Mouse (Mus musculus) limb, embryonic 14.5 days (tissue): Measurements from ENCODE around the gene Ifitm2. TPM values are rescaled to one million over a fixed set of nuclear protein-coding genes. Genes with fewer than 3 reads are reported as not detected.

ENCODE experiments used
- ATAC-seq: fragments of 200-750 bp; cut with Nextera tagmentation; 2 replicates; pipeline ENCODE4 v1.8.0; 2017; ENCODE audit warnings: low read depth, moderate number of reproducible peaks, moderate TSS enrichment; ENCODE audit not compliant: low FRiP score
- DNase-seq: peaks from one replicate; pipeline ENCODE4 v3.0.0-alpha.2; 2015; ENCODE audit warnings: low spot score
- H3K27ac ChIP-seq: fragments of 300-500 bp; sonication (generic); replicated peaks from 2 replicates; pipeline ENCODE4 v1.5.1; 2014; ENCODE audit warnings: low read depth, mild to moderate bottlenecking, low read length, moderate library complexity, mixed read lengths
- H3K27me3 ChIP-seq: fragments of 300-500 bp; sonication (generic); 2 replicates; pipeline ENCODE4 v1.6.1; 2014; ENCODE audit warnings: low read length, mixed read lengths; ENCODE audit not compliant: control insufficient read depth, insufficient read depth
- H3K36me3 ChIP-seq: fragments of 300-500 bp; sonication (generic); 2 replicates; pipeline ENCODE4 v1.6.1; 2014; ENCODE audit warnings: mild to moderate bottlenecking, low read length, moderate library complexity, mixed read lengths; ENCODE audit not compliant: control insufficient read depth, insufficient read depth
- H3K4me1 ChIP-seq: fragments of 300-500 bp; sonication (generic); 2 replicates; pipeline ENCODE4 v1.6.1; 2014; ENCODE audit warnings: antibody characterized with exemption, low read length, mixed read lengths; ENCODE audit not compliant: control insufficient read depth, insufficient read depth
- H3K4me2 ChIP-seq: fragments of 300-500 bp; sonication (generic); replicated peaks from 2 replicates; pipeline ENCODE4 v1.6.1; 2014; ENCODE audit warnings: low read depth, mild to moderate bottlenecking, low read length, moderate library complexity; ENCODE audit not compliant: severe bottlenecking
- H3K4me3 ChIP-seq: fragments of 300-500 bp; sonication (generic); replicated peaks from 2 replicates; pipeline ENCODE4 v1.5.1; 2014; ENCODE audit warnings: low read length
- H3K9ac ChIP-seq: fragments of 300-500 bp; sonication (generic); 2 replicates; pipeline ENCODE4 v1.6.1; 2014; ENCODE audit warnings: mild to moderate bottlenecking, low read depth, low read length, moderate library complexity; ENCODE audit not compliant: severe bottlenecking
- H3K9me3 ChIP-seq: fragments of 300-500 bp; sonication (generic); 2 replicates; pipeline ENCODE4 v1.6.1; 2016; ENCODE audit warnings: low read length; ENCODE audit not compliant: control insufficient read depth
- POLR2A ChIP-seq: fragments of 200-500 bp; IDR thresholded peaks from 2 replicates; pipeline ENCODE4 v1.8.0; 2012; ENCODE audit warnings: inconsistent platforms, mild to moderate bottlenecking, moderate library complexity, borderline replicate concordance; ENCODE audit not compliant: insufficient read depth, insufficient read length; ENCODE audit errors: extremely low read depth
- WGBS: fragments of 180-500 bp; shearing (Covaris S2); extraction: QIAGEN DNeasy Blood & Tissue Kit; methylation state at CpG from one replicate; pipeline ENCODE4 v1.1.7; 2014; 5-methylcytosine and 5-hydroxymethylcytosine counted together
- polyA plus RNA-seq, 2 experiments: library from polyadenylated mRNA; depleted of rRNA in 1 of 2; stranded (reverse) in 1 of 2; unstranded in 1 of 2; fragments of >200 nt; fragmentation: Nextera tagmentation in 1 of 2; extraction: Ambion mirVana in 1 of 2; gene quantifications; 2 replicates each; pipeline versions ENCODE4 v1.2.1 to v1.2.3; 2012 to 2014

The Ifitm2 gene
- polyA plus RNA-seq, 2 experiments: 1,234 to 1,827 TPM

DNA sequence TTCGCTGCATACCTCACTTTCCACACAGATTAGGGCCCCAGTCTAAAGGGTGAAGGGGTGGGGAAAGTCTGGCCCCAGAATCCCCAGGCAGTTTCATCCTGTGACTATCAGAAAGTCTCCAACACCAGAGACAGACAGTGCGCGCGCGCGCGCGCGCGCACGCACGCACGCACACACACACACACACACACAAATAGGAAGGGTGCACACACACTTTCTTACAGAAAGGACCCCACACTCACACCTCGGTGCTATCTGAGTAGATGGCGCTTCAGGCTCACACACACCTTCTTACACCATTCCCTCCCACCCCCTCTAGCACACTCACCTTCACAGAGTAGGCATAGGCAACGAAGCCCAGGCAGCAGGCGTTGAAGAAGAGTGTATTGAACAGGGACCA, 445 bp downstream of the Ifitm2 start:
- ATAC-seq (peak; percentile 7), DNase-seq (no peak)
- WGBS: 8% methylated on average over 17 of the region's 17 CpGs
- Histone ChIP-seq H3K27me3 (no peaks in the 10 kb centered on the region), H3K27ac (peak overlapping the region; percentile 97), H3K4me1 (peaks cover 56% of the 10 kb centered on the region), H3K4me2 (peak overlapping the region; percentile 86), H3K4me3 (peak overlapping the region; percentile 67), H3K36me3 (peaks cover 12% of the 10 kb centered on the region), H3K9ac (peak overlapping the region; percentile 72), H3K9me3 (no peaks in the 10 kb centered on the region)
- no peak for TF ChIP-seq POLR2A

DNA sequence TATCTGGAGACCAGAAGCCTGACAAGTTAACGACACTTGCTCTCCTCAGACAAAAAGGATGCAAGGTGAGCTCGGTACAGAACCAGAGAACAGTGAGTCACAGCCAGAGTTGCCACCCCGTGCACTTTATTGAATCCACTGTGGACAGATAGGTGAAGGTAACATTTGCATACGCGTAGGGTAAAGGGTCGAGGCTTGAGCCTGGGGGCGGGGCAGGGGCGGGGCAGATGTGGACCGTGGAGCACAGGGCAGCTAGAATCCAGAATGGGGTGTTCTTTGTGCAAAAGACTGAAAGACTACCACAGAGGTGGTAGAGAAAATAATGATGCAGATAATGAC, 1.1 kb downstream of the Ifitm2 start:
- 5% methylated on average over 9 of the region's 9 CpGs for WGBS
- no peak for DNase-seq
- peaks cover 61% of the 10 kb centered on the region for H3K4me1 ChIP-seq
- peak overlapping the region; percentile 72 for H3K9ac ChIP-seq
- TF ChIP-seq POLR2A: no peak
- H3K4me3 ChIP-seq: peak overlapping the region; percentile 67
- no peaks in the 10 kb centered on the region for H3K9me3 ChIP-seq
- H3K4me2 ChIP-seq: peak overlapping the region; percentile 86
- ATAC-seq: no peak
- no peaks in the 10 kb centered on the region for H3K27me3 ChIP-seq
- 0 out of 2 replicates have a peak overlapping the region, but pooled peaks have one; percentile 26 for H3K27ac ChIP-seq
- peaks cover 19% of the 10 kb centered on the region for H3K36me3 ChIP-seq

DNA sequence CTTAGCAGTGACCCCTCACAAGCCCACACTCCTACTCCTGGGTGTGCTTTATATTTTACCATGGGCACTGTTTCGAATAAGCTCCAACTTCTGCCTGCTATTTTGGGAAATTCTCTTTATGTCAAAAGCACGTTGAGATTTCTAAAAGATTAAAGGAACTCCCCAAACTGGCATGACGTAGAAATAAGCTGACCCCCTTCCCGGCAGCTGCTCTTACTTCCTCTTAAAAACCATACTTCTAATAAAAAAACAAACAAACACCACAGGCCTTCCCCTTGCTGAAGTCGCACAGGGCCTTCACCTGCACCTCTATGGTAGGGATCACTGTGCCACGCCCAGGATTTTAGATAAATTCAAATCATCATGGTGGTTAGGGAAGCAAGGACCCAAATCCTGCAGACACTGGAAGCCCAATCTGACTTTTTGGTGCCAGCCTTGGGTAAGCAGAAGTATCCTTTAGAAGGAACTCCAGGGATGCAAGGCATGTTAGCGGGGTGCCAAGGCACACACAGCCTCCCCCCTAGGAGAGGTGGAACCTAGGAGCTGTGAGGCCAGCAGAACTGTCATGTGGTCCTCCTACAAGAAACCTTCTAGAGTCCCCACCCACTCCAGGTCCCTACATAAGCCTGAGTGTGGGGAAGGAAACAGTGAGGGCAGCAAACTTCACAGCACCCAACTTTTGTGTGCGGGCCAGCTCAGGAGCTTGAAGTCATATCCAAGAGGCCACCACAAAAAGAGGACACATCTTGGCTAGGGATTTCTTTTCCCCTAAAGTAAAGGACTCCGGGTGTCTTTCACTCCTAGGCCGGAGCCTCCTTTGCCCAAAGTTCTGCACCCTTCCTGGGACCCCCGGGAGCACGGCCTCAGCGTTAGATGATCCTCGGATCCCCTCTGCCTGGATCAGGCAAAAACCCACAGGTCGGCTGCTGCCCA, 1.7 kb downstream of the Ifitm2 start:
- DNase-seq: no peak
- peaks cover 61% of the 10 kb centered on the region for H3K4me1 ChIP-seq
- H3K4me3 ChIP-seq: peak overlapping the region; percentile 67
- WGBS: 45% methylated on average over 15 of the region's 15 CpGs
- no peak for TF ChIP-seq POLR2A
- peaks cover 25% of the 10 kb centered on the region for H3K36me3 ChIP-seq
- H3K27ac ChIP-seq: 0 out of 2 replicates have a peak overlapping the region, but pooled peaks have one; percentile 26
- H3K9me3 ChIP-seq: no peaks in the 10 kb centered on the region
- ATAC-seq: no peak
- H3K27me3 ChIP-seq: no peaks in the 10 kb centered on the region
- peak overlapping the region; percentile 72 for H3K9ac ChIP-seq
- H3K4me2 ChIP-seq: peak overlapping the region; percentile 86

DNA sequence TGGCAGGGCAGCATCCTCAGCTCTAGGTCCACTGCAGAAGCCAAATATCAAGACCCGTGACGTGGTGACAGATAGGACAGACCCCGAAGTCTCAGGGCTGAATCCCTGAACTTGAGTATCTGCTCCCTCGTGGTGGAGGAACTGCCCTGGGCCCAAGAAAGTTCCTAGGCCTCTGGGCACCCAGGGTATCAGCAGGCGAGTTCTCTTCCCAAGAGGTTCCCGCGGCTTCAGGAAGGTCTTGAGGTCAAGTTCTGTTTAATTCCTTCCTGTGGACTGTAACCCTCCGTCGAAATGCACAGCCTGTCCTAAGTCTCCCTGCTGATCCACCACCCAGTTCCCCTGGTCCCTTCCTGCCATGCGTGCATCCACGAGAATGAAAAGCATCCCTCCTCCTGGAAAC, 2.7 kb downstream of the Ifitm2 start:
- peaks cover 61% of the 10 kb centered on the region for H3K4me1 ChIP-seq
- H3K4me2 ChIP-seq: peak overlapping the region; percentile 86
- H3K36me3 ChIP-seq: peaks cover 34% of the 10 kb centered on the region
- no peak for ATAC-seq
- no peak overlapping the region for H3K27ac ChIP-seq
- no peak overlapping the region for H3K9ac ChIP-seq
- no peaks in the 10 kb centered on the region for H3K9me3 ChIP-seq
- DNase-seq: no peak
- no peak for TF ChIP-seq POLR2A
- no peak overlapping the region for H3K4me3 ChIP-seq
- no peaks in the 10 kb centered on the region for H3K27me3 ChIP-seq
- 80% methylated on average over 11 of the region's 11 CpGs for WGBS

DNA sequence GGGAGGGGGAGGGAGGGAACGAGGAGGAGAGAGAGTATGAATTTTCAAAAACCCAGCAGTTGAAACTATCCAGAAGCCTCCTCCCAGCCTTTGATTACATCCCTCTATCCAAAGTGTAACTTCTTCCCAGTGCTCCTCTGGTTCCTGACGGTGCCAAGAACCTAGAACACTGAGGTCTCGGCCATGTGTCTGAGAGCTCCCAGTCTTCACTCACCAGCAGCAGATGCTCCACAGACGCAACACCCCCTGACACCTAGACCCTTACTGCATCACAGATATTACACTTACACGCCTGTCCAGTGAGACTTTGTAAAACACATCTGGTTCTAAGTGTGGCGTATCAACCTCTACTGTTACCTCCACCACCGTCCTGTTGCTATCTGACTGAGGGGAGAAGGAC, 3.3 kb downstream of the Ifitm2 start:
- H3K4me2 ChIP-seq: peak overlapping the region; percentile 3; the same call in 1 of the 2 replicates
- peaks cover 40% of the 10 kb centered on the region for H3K36me3 ChIP-seq
- DNase-seq (no peak), ATAC-seq (no peak)
- peaks cover 61% of the 10 kb centered on the region for H3K4me1 ChIP-seq
- no peak overlapping the region for H3K9ac ChIP-seq
- WGBS: 64% methylated on average over 7 of the region's 7 CpGs
- H3K4me3 ChIP-seq: no peak overlapping the region
- no peaks in the 10 kb centered on the region for H3K27me3 ChIP-seq
- H3K27ac ChIP-seq: no peak overlapping the region
- no peak for TF ChIP-seq POLR2A
- H3K9me3 ChIP-seq: no peaks in the 10 kb centered on the region
